Mouse (Mus musculus) cerebellum, postnatal 36 days (tissue): ENCODE data around the gene Sh3bgrl2.
A peak's percentile ranks its signal among the peaks of the same experiment; 100 is the strongest.
"Not testable (repeated sequence)": the region's sequence is repeated elsewhere in the genome, so short reads cannot be mapped to it uniquely, and the experiment has no call there.

ENCODE experiments used
- DNase-seq, 2 experiments: peaks; one replicate each; pipeline ENCODE4 v3.0.0; 2021 to 2022; ENCODE audit warnings: mixed read lengths in 2 of 2

The Sh3bgrl2 gene

DNA sequence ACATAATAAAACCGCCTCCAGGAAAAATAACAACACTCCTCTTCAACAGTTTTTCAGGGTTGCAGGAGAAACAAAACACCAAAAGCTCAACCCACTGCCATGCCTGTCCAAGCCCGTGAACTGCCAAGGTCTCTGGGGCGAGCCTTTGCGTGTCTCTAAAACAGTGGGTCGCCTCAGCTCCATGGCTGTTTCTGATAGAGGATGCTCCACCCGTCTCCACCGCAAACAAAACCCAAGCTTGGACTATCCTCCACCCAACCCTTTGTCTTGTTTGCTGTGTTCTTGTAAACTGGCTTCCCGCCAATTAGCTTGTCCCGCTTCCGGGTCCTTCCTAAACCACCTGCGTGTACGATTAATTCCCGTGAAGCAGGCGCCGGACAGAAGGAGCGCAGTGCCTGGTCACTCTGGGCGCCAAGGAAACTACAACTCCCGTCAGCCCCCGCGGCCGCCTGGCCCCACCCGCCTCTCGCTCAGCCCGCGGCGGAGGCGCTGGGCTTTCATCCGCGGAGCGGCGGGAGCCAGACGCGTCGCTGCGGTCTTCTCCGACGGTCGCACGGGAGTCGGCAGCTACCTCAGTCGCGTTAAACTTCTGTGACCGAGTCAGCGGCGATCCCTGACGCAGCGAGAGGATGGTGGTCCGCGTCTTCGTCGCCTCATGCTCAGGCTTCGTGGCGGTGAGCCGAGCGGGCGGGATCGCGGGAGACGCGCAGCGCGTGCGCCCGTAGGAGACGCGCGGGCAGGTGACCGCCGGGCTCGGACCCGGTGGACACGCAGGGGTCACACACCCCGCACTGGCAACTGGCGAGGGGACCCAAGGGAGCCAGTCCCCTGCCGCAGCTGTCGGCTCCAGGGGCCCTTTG lies at the start of gene Sh3bgrl2:
Sh3bgrl2 (plus strand) TSS at position 498 of the 860 bp plus-strand sequence.
- DNase-seq, result peak; percentile 90 to 91

- DNase-seq, result not testable (repeated sequence)
Observed at GRCm38 (mm10) chr9:83519081-83519480, 29.0 kb upstream of the Sh3bgrl2 start.

DNA sequence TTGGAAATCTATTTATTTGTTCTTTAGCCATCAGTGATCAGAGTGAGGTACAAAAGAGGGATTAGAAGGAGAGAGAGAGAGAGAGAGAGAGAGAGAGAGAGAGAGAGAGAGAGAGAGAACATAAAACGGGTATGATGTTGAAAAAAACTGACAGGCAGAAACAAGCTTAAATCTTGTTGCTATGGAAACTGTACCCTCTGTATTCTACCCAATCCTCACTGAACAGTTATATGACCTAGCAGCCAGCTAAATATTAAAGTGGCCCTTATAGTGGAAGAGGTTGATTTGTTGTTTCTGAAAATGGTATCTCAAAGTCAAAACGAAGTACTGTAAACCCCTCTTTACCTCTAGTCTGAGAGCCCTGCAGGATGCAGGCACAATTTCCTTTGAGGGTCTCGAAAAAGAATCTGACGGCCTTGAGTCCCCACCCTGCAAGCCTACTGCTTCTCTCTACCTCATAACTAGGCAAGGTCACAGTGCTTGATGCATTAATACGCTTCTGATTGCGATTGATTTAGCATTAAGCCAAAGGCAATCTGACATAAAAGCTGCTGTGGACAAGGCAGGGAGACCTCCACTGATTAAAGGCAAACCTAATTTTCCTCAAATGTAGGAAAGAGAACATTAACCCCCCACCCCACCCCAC lies 28.5 kb upstream of the Sh3bgrl2 start:
- no peak for DNase-seq

GRCm38 (mm10) chr9:83527341-83528060 lies 20.6 kb upstream of the Sh3bgrl2 start:
- no peak for DNase-seq

DNA sequence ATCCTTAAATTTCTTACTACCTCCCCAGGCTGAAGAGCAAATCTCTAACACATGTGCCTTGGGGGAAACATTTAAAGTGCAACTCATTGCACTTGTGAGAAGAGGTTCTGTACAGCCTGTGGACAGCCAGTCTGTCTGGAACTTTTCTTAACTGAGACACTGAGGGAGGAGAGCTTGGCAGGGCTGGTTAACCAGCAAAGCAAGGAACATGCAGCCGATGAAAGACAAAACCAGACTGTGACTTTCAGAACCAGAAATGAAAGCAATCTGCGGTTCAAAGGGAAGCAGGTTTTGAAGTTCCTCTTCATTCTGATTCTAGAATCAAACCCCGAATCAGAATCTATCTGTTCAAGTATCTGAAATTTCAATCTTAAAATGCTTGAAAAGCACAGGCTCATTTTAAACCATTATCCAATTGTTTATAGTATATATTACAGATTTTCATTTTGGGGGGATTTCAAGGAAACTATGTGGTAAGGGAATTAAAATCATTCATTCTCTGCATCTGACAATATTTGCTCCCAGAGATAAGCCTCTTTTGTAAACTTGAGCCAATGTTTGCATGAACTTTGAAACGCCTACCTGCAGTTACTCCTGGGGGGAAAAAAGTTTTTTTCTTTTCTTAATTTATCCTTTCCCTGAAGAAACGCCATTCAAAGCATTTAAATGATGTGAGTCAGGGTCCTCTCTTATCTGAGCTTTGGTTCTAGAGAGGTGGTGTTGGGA lies 14.9 kb upstream of the Sh3bgrl2 start:
- no peak for DNase-seq

GRCm38 (mm10) chr9:83536959-83537358 lies 11.2 kb upstream of the Sh3bgrl2 start:
- no peak for DNase-seq

DNA sequence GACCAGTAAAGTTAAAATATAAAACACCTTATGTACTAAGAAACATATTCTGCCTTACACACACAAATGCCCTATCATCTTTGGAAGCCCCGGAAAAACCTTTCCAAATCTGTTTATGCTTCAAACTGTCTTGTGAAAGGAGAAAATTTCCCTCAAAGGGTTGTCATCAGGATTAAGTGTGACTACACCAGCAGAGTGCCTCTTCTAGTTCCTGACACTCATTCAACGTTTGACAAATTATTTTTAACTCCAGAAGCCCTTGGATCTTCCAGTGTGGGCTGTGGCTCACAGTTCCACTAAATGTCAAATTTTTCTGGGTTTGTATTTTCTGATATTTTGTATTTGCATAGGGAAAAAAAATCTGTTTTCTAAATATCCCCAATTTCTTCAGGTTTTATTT lies 10.6 kb upstream of the Sh3bgrl2 start:
- no peak for DNase-seq

DNA sequence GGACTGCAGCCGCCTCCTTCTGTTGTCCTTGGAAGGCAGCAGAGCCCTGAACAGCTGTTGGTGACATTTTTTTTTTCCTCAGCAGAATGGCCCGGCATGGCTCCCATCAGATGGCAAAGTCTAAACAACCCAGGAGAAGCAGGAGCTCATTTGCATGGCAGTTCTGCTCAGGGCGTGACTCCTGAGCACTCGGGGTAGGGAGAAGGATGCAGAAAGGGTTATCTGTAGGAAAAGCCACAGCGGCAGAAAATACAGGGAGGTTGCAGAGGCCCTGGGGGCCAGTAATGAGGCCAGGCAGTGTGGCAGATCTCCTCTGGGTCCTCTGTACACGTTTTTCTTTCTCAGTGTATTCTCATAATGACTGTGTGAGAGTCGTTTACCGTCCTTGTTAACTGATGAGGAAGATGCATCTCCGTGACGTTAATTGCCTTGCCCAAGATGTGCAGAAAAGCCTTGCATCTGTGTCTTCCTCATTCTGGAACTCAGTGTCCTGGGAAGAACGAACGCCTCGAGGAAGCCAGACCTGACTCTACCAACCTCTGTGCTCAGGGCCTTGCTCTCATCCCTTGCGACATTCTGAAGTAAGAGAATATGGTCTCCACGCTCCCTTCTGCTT lies 10.1 kb upstream of the Sh3bgrl2 start:
- no peak for DNase-seq

DNA sequence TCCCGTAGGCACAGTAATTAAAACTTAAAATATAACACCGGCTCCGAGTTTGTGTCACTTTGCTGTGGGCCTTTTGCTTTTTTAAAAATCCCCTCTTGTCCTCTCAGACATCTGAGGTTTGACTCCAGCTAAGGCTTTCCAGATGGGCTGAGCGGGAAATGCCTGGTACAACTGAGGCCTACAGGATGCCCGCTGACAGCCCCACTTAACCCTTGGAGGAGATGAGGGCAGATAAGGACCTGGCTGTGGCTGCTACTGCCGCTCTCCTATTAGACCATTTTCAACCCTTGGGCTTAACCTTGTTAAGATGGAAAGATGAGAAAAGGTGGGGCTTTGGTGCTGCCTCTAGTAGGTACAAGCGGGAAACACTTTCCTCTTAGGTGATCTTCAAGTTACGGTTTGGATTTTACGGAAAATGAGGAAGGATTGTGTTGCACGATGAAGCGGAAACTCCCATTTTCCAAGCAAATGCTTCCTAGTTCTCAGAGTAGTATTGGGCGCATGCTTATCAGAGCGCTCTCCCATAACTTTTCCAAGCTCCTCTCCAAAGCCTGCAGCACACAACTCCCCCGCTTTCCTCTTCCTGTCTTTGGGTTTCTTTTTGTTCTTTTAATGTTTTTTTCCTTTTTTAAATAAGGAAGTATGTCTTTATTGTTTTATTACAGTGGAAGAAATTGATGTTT lies 8.2 kb upstream of the Sh3bgrl2 start:
- DNase-seq, result no peak

- DNase-seq, result no peak
Observed at GRCm38 (mm10) chr9:83540492-83540857, 7.7 kb upstream of the Sh3bgrl2 start.

DNA sequence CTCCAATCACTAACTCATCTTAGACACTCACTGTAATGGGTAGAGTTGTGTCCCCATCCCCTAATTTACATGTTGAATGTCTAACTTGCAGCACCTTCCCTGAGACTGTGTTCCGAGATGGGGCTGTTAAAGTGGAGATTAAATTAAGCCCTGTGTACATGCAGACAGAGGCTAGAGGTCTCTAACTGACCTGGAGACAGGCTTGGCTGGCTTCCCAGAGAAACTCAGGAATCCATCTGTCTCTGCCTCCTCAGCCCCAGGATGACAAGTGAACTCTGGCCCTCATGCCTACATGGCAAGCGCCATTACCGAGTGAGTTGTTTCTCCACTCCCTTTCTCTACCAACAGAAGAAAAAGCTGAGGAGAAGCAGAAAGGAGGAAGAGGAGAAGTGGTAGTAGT lies 7.2 kb upstream of the Sh3bgrl2 start:
- no peak for DNase-seq

GRCm38 (mm10) chr9:83545240-83545639 lies 2.9 kb upstream of the Sh3bgrl2 start:
- no peak for DNase-seq

DNA sequence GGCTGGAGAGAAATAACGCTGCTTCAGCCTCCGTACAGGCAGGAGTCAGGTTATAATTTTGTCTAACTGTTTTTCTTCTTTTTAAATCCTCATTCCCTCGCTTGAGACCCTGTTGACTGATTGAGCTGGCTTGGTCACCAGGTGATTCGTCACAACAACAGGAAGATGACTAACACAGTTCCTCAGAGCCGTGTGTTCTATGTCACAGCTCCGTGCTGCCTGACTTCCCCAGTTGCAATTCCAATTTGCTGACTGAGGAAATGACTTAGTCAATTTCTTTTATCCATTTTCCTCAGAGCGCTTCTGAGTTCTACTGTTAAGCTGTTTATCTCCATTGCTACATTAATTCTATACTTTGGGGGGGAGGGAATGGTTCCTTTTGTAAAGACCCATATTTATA lies 1.8 kb upstream of the Sh3bgrl2 start:
- DNase-seq, result no peak

DNA sequence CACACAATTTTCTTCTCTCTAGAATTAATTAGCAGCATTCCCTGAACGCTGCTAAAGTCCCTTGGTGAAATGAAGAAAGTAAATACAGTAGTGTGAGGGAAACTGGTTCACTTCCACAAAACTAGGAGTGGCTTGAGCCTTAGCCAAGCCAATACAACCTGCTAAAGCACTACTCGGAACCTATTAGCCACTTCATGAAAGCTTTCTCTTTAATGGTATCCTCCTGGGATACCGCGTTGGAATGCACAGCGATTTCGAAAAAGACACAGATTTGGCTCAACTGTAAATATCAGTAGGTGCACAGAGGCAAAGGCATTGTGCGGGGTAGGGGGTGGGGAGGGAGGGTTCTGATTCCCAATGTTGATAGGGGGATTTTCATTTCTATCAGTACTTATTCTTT lies 898 bp upstream of the Sh3bgrl2 start:
- no peak for DNase-seq

DNA sequence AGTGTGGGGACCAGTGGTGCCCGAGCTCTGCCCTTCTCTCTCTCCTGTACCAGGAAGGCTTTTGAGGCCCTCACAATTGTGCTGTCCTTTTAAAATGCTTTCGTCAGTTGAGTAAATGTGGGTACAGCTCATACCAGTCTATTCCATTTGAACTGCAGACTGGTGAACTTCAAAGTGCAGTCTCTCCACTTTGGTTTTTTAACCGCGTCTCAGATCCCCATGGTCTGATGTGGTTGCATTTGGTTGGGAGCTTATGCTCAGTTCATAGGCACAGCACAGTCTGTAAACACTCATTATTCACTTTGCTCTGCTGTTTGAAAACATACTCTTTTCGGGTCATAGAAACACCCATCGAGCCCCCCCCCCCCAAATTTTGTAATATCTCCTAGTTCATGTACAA lies 1.7 kb downstream of the Sh3bgrl2 start:
- DNase-seq, result no peak

DNA sequence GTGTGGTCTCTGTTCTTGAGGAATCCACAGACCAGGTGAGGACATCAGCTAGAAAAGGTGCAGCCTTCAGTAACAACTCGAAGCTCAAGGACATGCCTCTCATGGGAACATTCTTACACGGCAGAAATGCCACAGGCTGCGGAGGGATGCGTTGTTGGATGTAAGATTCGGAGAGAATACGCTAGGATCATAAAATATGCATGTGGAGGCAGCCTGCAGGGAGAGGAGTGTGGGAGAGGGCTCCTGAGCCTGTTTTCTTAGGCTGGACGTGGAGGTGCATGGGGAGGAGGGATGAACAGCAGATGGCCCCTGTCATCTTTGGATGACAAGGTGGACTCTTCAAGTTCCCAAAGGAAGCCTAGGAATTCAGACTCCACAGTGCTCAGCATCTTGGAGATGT lies 3.0 kb downstream of the Sh3bgrl2 start:
- DNase-seq, result no peak

- DNase-seq, result no peak
Observed at GRCm38 (mm10) chr9:83551632-83552031, 3.5 kb downstream of the Sh3bgrl2 start.

GRCm38 (mm10) chr9:83555580-83555979 lies 7.5 kb downstream of the Sh3bgrl2 start:
- DNase-seq, result no peak

GRCm38 (mm10) chr9:83556236-83556635 lies 8.1 kb downstream of the Sh3bgrl2 start:
- no peak for DNase-seq

- peak; percentile 11 to 30 for DNase-seq
Observed at GRCm38 (mm10) chr9:83556780-83557771, 8.9 kb downstream of the Sh3bgrl2 start.

DNA sequence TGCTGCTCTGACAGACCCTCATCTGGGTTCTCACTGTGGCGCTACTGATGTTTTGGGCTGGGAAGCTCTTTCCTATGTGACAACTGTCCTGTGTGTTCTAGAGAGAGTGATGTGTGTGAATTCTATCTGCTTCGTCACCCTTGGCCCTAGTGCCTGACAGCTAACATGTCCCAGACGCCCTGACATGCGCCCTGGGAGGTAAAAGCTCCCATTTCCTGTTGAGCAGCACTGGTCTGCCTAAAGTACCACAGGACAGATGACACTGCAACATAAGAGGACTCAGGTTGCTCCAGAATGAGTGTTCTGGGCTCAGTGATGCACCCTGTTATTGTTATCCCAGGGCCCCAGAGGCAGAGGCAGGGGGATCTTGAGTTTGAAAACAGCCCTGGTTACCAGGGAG lies 12.5 kb downstream of the Sh3bgrl2 start:
- no peak for DNase-seq
